Comparison of ENCODE assay signal across 26 mouse cellular contexts in the genomic region with DNA sequence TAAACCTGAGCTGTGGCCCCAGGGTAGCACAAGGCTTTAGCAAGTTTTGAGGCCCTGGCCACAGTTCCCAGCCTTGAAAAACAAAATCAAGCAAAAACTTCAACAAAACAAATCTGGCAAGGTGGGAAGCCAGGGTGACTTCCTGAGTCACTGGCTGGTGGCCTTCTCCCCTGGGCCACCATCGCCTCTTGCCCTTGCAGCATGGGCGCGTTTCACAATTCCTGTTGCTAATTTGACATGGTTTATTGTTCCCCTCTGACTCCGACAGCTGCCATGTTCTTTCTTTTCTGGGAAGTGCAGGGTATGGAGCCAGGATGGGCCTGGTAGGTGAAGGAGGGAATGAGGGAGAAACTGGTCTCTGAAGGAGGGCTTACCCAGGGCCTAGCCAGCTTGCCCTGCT. TPM values are rescaled to one million over a fixed set of nuclear protein-coding genes. Genes with fewer than 3 reads are reported as not detected.
DNase-seq lines count a peak whose midpoint lies in the region; ATAC-seq and TF ChIP-seq lines count a peak whose summit lies in the region.
"Had no signal": no experiment of that assay in that cellular context is flagged by ENCODE, and none has a peak within 500 bp of the region (broad histone marks: within the 10 kb centered on the region; RNA-seq: fewer than 3 reads in every experiment).

No protein-coding gene starts in this region.

- peak overlapping the region; percentile 31; the same call in 1 of the 2 replicates for H3K27ac ChIP-seq in gastrocnemius, adult 2 months
- H3K27ac ChIP-seq in heart, embryonic 15.5 days: peak overlapping the region; percentile 89
- H3K27ac ChIP-seq: embryonic facial prominence, embryonic 13.5 days; forebrain, embryonic 10.5 days; forebrain, embryonic 15.5 days; hindbrain, embryonic 13.5 days; left cerebral cortex, adult 2 months; limb, embryonic 12.5 days; liver, embryonic 15.5 days had no signal

- DNase-seq in gastrocnemius, adult 2 months: no peak
- DNase-seq in gastrocnemius, postnatal 10 days: no peak
- DNase-seq in heart, postnatal 25 days (ENCODE audit: low spot score): no peak
- peak; percentile 79 for DNase-seq in adipocyte (ENCODE audit: low spot score)
- DNase-seq in adrenal gland, postnatal 36 days: peak; percentile 50 to 65
- DNase-seq in embryo, embryonic 11 days: no peak
- DNase-seq: cerebellum, adult 11-12 months; cerebellum, adult 9-11 months; heart, postnatal 14 days; kidney, adult 9 months; kidney, postnatal 14 days; lung, embryonic 14.5 days; lung, postnatal 14 days; midbrain, embryonic 14.5 days; thymus, postnatal 4 days had no signal

- peaks cover 85% of the 10 kb centered on the region for H3K36me3 ChIP-seq in heart, embryonic 15.5 days

- 94% methylated on average over 4 of the region's 4 CpGs for WGBS in heart, embryonic 15.5 days

- H3K9ac ChIP-seq in heart, embryonic 15.5 days: 0 out of 2 replicates have a peak overlapping the region, but pooled peaks have one; percentile 20
- H3K9ac ChIP-seq: embryonic facial prominence, embryonic 13.5 days; forebrain, embryonic 15.5 days; hindbrain, embryonic 13.5 days; limb, embryonic 12.5 days; liver, embryonic 15.5 days; lung, embryonic 14.5 days had no signal

- peaks cover 28% of the 10 kb centered on the region for H3K4me1 ChIP-seq in heart, embryonic 15.5 days (replicated peaks)
- H3K4me1 ChIP-seq: embryonic facial prominence, embryonic 13.5 days; forebrain, embryonic 10.5 days; forebrain, embryonic 15.5 days; hindbrain, embryonic 13.5 days; liver, embryonic 15.5 days had no signal

- intact Hi-C loops in gastrocnemius, adult 2 months (cut with DNase I): no loop called here
- intact Hi-C loops in heart, postnatal 25 days (cut with DNase I): no loop called here

- H3K4me2 ChIP-seq in heart, embryonic 15.5 days: no peak overlapping the region
- H3K4me2 ChIP-seq: embryonic facial prominence, embryonic 13.5 days; forebrain, embryonic 15.5 days; hindbrain, embryonic 13.5 days; limb, embryonic 12.5 days; liver, embryonic 15.5 days; lung, embryonic 14.5 days had no signal

- ATAC-seq in heart, embryonic 15.5 days (replicated peaks; ENCODE audit: insufficient number of reproducible peaks, insufficient read depth, low FRiP score, low read depth): no peak
- ATAC-seq: forebrain, embryonic 15.5 days; intestine, postnatal 0 days had no signal

- no peak for TF ChIP-seq CTCF in gastrocnemius, adult 2 months (IDR thresholded peaks at IDR 0.05)

- no peaks in the 10 kb centered on the region for H3K9me3 ChIP-seq in heart, embryonic 15.5 days (replicated peaks)
- H3K9me3 ChIP-seq: embryonic facial prominence, embryonic 13.5 days; forebrain, embryonic 10.5 days; forebrain, embryonic 15.5 days; hindbrain, embryonic 13.5 days; limb, embryonic 12.5 days; liver, embryonic 15.5 days had no signal

- H3K4me3 ChIP-seq in gastrocnemius, adult 2 months: no peak overlapping the region
- H3K4me3 ChIP-seq in heart, embryonic 15.5 days: no peak overlapping the region
- H3K4me3 ChIP-seq: embryonic facial prominence, embryonic 13.5 days; forebrain, embryonic 10.5 days; forebrain, embryonic 15.5 days; hindbrain, embryonic 13.5 days; left cerebral cortex, adult 2 months; limb, embryonic 12.5 days; liver, embryonic 15.5 days had no signal

- H3K27me3 ChIP-seq in heart, embryonic 15.5 days: no peaks in the 10 kb centered on the region
- H3K27me3 ChIP-seq: embryonic facial prominence, embryonic 13.5 days; forebrain, embryonic 15.5 days; hindbrain, embryonic 13.5 days; limb, embryonic 12.5 days; liver, embryonic 15.5 days had no signal

RNA-seq across cellular contexts. Expression of a gene that starts 13.4 kb away (rescaled TPM):
- total RNA-seq in gastrocnemius, adult 2 months (2021): 10 to 100 TPM; 11.2 to 14.5 TPM
- 10 to 100 TPM; 17.4 to 20.4 TPM for total RNA-seq in gastrocnemius, postnatal 10 days (2021)
- polyA plus RNA-seq in heart, embryonic 15.5 days (2015; fragmentation: Nextera tagmentation; extraction: Ambion mirVana): 20.2 and 23.3 TPM in 2 replicates
- total RNA-seq in heart, postnatal 25 days (2021): 10 to 100 TPM; 51.9 to 57.7 TPM
- total RNA-seq in adrenal gland, postnatal 36 days (2021): 10 to 100 TPM; 41.3 to 51.4 TPM

RNA-seq across cellular contexts. Expression of a gene that starts 18.7 kb away (rescaled TPM):
- total RNA-seq in gastrocnemius, adult 2 months (2021): 10 to 100 TPM; 61.0 to 87.7 TPM
- 10 to 100 TPM; 73.5 to 80.9 TPM for total RNA-seq in gastrocnemius, postnatal 10 days (2021)
- 207 and 240 TPM in 2 replicates for polyA plus RNA-seq in heart, embryonic 15.5 days (2015; fragmentation: Nextera tagmentation; extraction: Ambion mirVana)
- total RNA-seq in heart, postnatal 25 days (2021): 100 to 1,000 TPM; 132 TPM
- total RNA-seq in adrenal gland, postnatal 36 days (2021): 100 to 1,000 TPM; 137 to 143 TPM

RNA-seq across cellular contexts. Expression of a gene that starts 18.9 kb away (rescaled TPM):
- total RNA-seq in gastrocnemius, adult 2 months (2021): 1 to 10 TPM; 1.1 to 1.2 TPM
- 1 to 10 TPM in 1 of 2 experiments, under 1 TPM in 1; 0.54 to 1.1 TPM for total RNA-seq in gastrocnemius, postnatal 10 days (2021)
- 7.4 and 8.1 TPM in 2 replicates for polyA plus RNA-seq in heart, embryonic 15.5 days (2015; fragmentation: Nextera tagmentation; extraction: Ambion mirVana)
- 1 to 10 TPM; 1.6 to 1.7 TPM for total RNA-seq in heart, postnatal 25 days (2021)
- total RNA-seq in adrenal gland, postnatal 36 days (2021): 1 to 10 TPM; 5.5 to 7.3 TPM
- total RNA-seq: monocyte, adult 5-6 weeks had no signal

RNA-seq across cellular contexts. Expression of a gene that starts 42.9 kb away (rescaled TPM):
- under 1 TPM; 0.71 to 0.81 TPM for total RNA-seq in gastrocnemius, adult 2 months (2021)
- total RNA-seq in gastrocnemius, postnatal 10 days (2021): 1 to 10 TPM; 7.6 to 8.1 TPM
- 0.45 and 1.3 TPM in 2 replicates for polyA plus RNA-seq in heart, embryonic 15.5 days (2015; fragmentation: Nextera tagmentation; extraction: Ambion mirVana)
- total RNA-seq in heart, postnatal 25 days (2021): 1 to 10 TPM in 1 of 2 experiments, under 1 TPM in 1; 0.92 to 1.3 TPM
- total RNA-seq in adrenal gland, postnatal 36 days (2021): 1 to 10 TPM; 1.3 to 1.8 TPM
- total RNA-seq: liver, adult 2 months; monocyte, adult 5-6 weeks had no signal
- polyA plus RNA-seq: liver, adult 2 months had no signal

RNA-seq across cellular contexts. Expression of a gene that starts 47.1 kb away (rescaled TPM):
- 10 to 100 TPM; 53.6 to 54.0 TPM for total RNA-seq in gastrocnemius, adult 2 months (2021)
- total RNA-seq in gastrocnemius, postnatal 10 days (2021): 10 to 100 TPM; 80.0 to 86.2 TPM
- 131 and 151 TPM in 2 replicates for polyA plus RNA-seq in heart, embryonic 15.5 days (2015; fragmentation: Nextera tagmentation; extraction: Ambion mirVana)
- 10 to 100 TPM; 68.9 to 71.5 TPM for total RNA-seq in heart, postnatal 25 days (2021)
- total RNA-seq in adrenal gland, postnatal 36 days (2021): 100 to 1,000 TPM; 140 to 156 TPM

Comparison
In these comparisons a context has a peak if more than half of its experiments do, and no peak if none do; other contexts are left out.
1. DNase-seq: peak in adipocyte (single experiment) and adrenal gland, postnatal 36 days (2 of 2); none in gastrocnemius, adult 2 months (single experiment), gastrocnemius, postnatal 10 days (single experiment), heart, postnatal 25 days (single experiment) and embryo, embryonic 11 days (single experiment).